Comparison of ENCODE assay signal across 9 mouse cellular contexts in genomic region chr4:151138135-151138534, GRCm38 (mm10). TPM values are rescaled to one million over a fixed set of nuclear protein-coding genes. Genes with fewer than 3 reads are reported as not detected.
DNase-seq lines count a peak whose midpoint lies in the region; ATAC-seq and TF ChIP-seq lines count a peak whose summit lies in the region.
"Had no signal": no experiment of that assay in that cellular context is flagged by ENCODE, and none has a peak within 500 bp of the region (broad histone marks: within the 10 kb centered on the region; RNA-seq: fewer than 3 reads in every experiment).

No protein-coding gene starts in this region.

- H3K27me3 ChIP-seq in kidney, embryonic 14.5 days (ENCODE audit: control insufficient read depth, insufficient read depth, low read length), result peaks cover 21% of the 10 kb centered on the region

- DNase-seq in kidney, adult 11 months, result peak; percentile 15
- peak; percentile 31 for DNase-seq in R1 (ENCODE audit: low read depth, low spot score)
- peak; percentile 12 to 19 for DNase-seq in kidney, postnatal 36 days
- no peak for DNase-seq in gastrocnemius, postnatal 10 days
- DNase-seq in layer of hippocampus, adult 18-20 months (ENCODE audit: low spot score in 2 of 2), result no peak
- no peak for DNase-seq in spleen, postnatal 4 days (ENCODE audit: low spot score in 2 of 2)

- WGBS in kidney, embryonic 14.5 days, result 31% methylated on average over 10 of the region's 10 CpGs

- peaks cover 18% of the 10 kb centered on the region for H3K4me1 ChIP-seq in kidney, embryonic 14.5 days (ENCODE audit: control insufficient read depth, insufficient read depth, low read length)
- peaks cover 8% of the 10 kb centered on the region for H3K4me1 ChIP-seq in cortical plate, adult 2 months (ENCODE audit: control insufficient read depth, insufficient read depth, low read length)

- TF ChIP-seq POLR2A in cortical plate, adult 2 months (IDR thresholded peaks at IDR 0.05; ENCODE audit: extremely low read depth, insufficient read depth, low read length), result no peak

- H3K36me3 ChIP-seq in kidney, embryonic 14.5 days (ENCODE audit: control insufficient read depth, insufficient read depth, low read length), result no peaks in the 10 kb centered on the region
- H3K36me3 ChIP-seq: limb, embryonic 15.5 days had no signal

- H3K9ac ChIP-seq in kidney, embryonic 14.5 days (ENCODE audit: low read depth, low read length), result no peak overlapping the region
- H3K9ac ChIP-seq: limb, embryonic 15.5 days had no signal

- no peak overlapping the region for H3K27ac ChIP-seq in kidney, embryonic 14.5 days (ENCODE audit: low read depth, low read length)
- no peak overlapping the region for H3K27ac ChIP-seq in cortical plate, adult 2 months (ENCODE audit: insufficient read depth, low read length)
- H3K27ac ChIP-seq: limb, embryonic 15.5 days had no signal

- no peak overlapping the region for H3K4me2 ChIP-seq in kidney, embryonic 14.5 days (replicated peaks; ENCODE audit: low read depth, low read length)
- H3K4me2 ChIP-seq: limb, embryonic 15.5 days had no signal

- TF ChIP-seq CTCF in cortical plate, adult 2 months (IDR thresholded peaks at IDR 0.05; ENCODE audit: extremely low read depth, insufficient read depth, low read length), result no peak

- H3K9me3 ChIP-seq in kidney, embryonic 14.5 days (ENCODE audit: control insufficient read depth, low read length), result no peaks in the 10 kb centered on the region
- H3K9me3 ChIP-seq: limb, embryonic 15.5 days had no signal

- ATAC-seq in kidney, embryonic 14.5 days (ENCODE audit: low FRiP score, low TSS enrichment), result no peak

- no peak overlapping the region for H3K4me3 ChIP-seq in kidney, embryonic 14.5 days (ENCODE audit: low read length)
- H3K4me3 ChIP-seq in cortical plate, adult 2 months (ENCODE audit: insufficient read depth, low read length), result peak overlapping the region; percentile 9
- H3K4me3 ChIP-seq: limb, embryonic 15.5 days had no signal

RNA-seq across cellular contexts. Expression of gene Gm13090, which starts 48.8 kb away (rescaled TPM):
- polyA plus RNA-seq in kidney, embryonic 14.5 days (2014; fragmentation: Nextera tagmentation; extraction: Ambion mirVana), result not detected in 2 replicates
- polyA plus RNA-seq in cortical plate, adult 2 months (2012; rRNA removed), result not detected in 2 replicates
- total RNA-seq in gastrocnemius, postnatal 10 days (2021), result not detected
- total RNA-seq in layer of hippocampus, adult 18-20 months (2021), result not detected
- polyA plus RNA-seq: limb, embryonic 15.5 days had no signal

Comparison
In these comparisons a context has a peak if more than half of its experiments do, and no peak if none do; other contexts are left out.
1. DNase-seq: peak in kidney, adult 11 months (single experiment), R1 (single experiment) and kidney, postnatal 36 days (2 of 2); none in gastrocnemius, postnatal 10 days (single experiment), layer of hippocampus, adult 18-20 months (0 of 2) and spleen, postnatal 4 days (0 of 2).